ENCODE assay signal across 11 mouse cellular contexts in the genomic region with DNA sequence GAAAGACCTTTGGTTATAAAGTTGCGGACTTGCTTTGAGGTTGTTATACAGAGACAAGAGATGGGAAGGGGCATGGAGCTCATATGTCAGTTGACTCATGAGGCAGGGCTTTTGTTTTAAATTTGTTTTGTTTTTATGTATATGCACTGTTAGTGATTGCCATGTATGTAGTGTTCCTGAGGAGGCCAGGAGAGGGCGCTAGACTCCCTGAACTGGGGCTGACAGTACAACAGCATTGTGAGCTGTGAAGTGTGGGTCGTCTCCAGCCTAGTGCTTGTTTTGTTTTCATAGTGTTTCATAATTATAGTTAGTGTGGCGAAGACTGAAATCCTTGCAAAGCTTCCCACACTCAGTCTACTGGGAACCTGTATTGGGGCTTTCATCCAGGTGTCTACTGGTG. TPM values are rescaled to one million over a fixed set of nuclear protein-coding genes. Genes with fewer than 3 reads are reported as not detected.
DNase-seq lines count a peak whose midpoint lies in the region; ATAC-seq and TF ChIP-seq lines count a peak whose summit lies in the region.
"Had no signal": no experiment of that assay in that cellular context is flagged by ENCODE, and none has a peak within 500 bp of the region (broad histone marks: within the 10 kb centered on the region; RNA-seq: fewer than 3 reads in every experiment).

No protein-coding gene starts in this region.

- no peaks in the 10 kb centered on the region for H3K9me3 ChIP-seq in kidney, postnatal 0 days (replicated peaks; ENCODE audit: low read length)
- H3K9me3 ChIP-seq: embryonic facial prominence, embryonic 13.5 days; heart, embryonic 12.5 days; limb, embryonic 13.5 days had no signal

- H3K27me3 ChIP-seq in kidney, postnatal 0 days (ENCODE audit: insufficient read depth, low read length), result no peaks in the 10 kb centered on the region
- H3K27me3 ChIP-seq: embryonic facial prominence, embryonic 13.5 days; heart, embryonic 12.5 days; limb, embryonic 13.5 days had no signal

- no peaks in the 10 kb centered on the region for H3K4me1 ChIP-seq in kidney, postnatal 0 days (replicated peaks; ENCODE audit: insufficient read depth, low read length)
- H3K4me1 ChIP-seq in bone marrow macrophage, adult 2 months (ENCODE audit: control insufficient read depth, insufficient read depth, low read length), result peaks cover 2% of the 10 kb centered on the region; the same call in 1 of the 2 replicates
- H3K4me1 ChIP-seq: heart, embryonic 12.5 days had no signal

- H3K27ac ChIP-seq in kidney, postnatal 0 days, result no peak overlapping the region
- no peak overlapping the region for H3K27ac ChIP-seq in bone marrow macrophage, adult 2 months (ENCODE audit: insufficient read depth, low read depth, low read length)
- H3K27ac ChIP-seq: embryonic facial prominence, embryonic 13.5 days; limb, embryonic 13.5 days had no signal

- no peak overlapping the region for H3K9ac ChIP-seq in kidney, postnatal 0 days (ENCODE audit: low read depth, low read length)
- H3K9ac ChIP-seq: embryonic facial prominence, embryonic 13.5 days; heart, embryonic 12.5 days; limb, embryonic 13.5 days had no signal

- TF ChIP-seq POLR2A in bone marrow macrophage, adult 2 months (IDR thresholded peaks at IDR 0.05; ENCODE audit: borderline replicate concordance, low read depth, low read length), result no peak

- WGBS in kidney, postnatal 0 days, result 77% methylated on average over 4 of the region's 4 CpGs

- H3K4me2 ChIP-seq in kidney, postnatal 0 days (ENCODE audit: low read length), result no peak overlapping the region
- H3K4me2 ChIP-seq: embryonic facial prominence, embryonic 13.5 days; heart, embryonic 12.5 days; limb, embryonic 13.5 days had no signal

- no peak overlapping the region for H3K4me3 ChIP-seq in kidney, postnatal 0 days (replicated peaks; ENCODE audit: low read depth, low read length)
- no peak overlapping the region for H3K4me3 ChIP-seq in bone marrow macrophage, adult 2 months (ENCODE audit: insufficient read depth, low read length)
- H3K4me3 ChIP-seq: embryonic facial prominence, embryonic 13.5 days; heart, embryonic 12.5 days; limb, embryonic 13.5 days had no signal

- H3K36me3 ChIP-seq in kidney, postnatal 0 days (ENCODE audit: insufficient read depth, low read length), result peaks cover 44% of the 10 kb centered on the region

- ATAC-seq in kidney, postnatal 0 days (replicated peaks; ENCODE audit: low FRiP score, low read depth), result no peak

- TF ChIP-seq CTCF in kidney, postnatal 0 days (IDR thresholded peaks at IDR 0.05; ENCODE audit: low read depth), result peak; percentile 40
- TF ChIP-seq CTCF in bone marrow macrophage, adult 2 months (IDR thresholded peaks at IDR 0.05; ENCODE audit: low read depth, low read length), result peak; percentile 45

- no peak for DNase-seq in kidney, postnatal 0 days (ENCODE audit: low spot score)
- DNase-seq in kidney, postnatal 25 days, result no peak
- DNase-seq in 3T3-L1 (ENCODE audit: low read depth, low spot score), result peak; percentile 20
- DNase-seq in A20 (ENCODE audit: low read depth, low spot score), result peak; percentile 31
- DNase-seq in frontal cortex, postnatal 36 days (ENCODE audit: low spot score in 2 of 2), result no peak
- DNase-seq in urinary bladder, postnatal 36 days (ENCODE audit: low spot score in 2 of 2), result no peak
- DNase-seq: cerebellum, adult 18-20 months had no signal

RNA-seq across cellular contexts. Expression of a gene that starts 3.8 kb away (rescaled TPM):
- 12.1 and 13.3 TPM in 2 replicates for polyA plus RNA-seq in kidney, postnatal 0 days (2015; fragmentation: Nextera tagmentation; extraction: Ambion mirVana)
- 17.8 and 20.2 TPM in 2 replicates for polyA plus RNA-seq in bone marrow macrophage, adult 2 months (2012; ENCODE audit: insufficient read depth, insufficient read length, missing spikeins)

RNA-seq across cellular contexts. Expression of a gene that starts 31.0 kb away (rescaled TPM):
- 4.0 and 4.8 TPM in 2 replicates for polyA plus RNA-seq in kidney, postnatal 0 days (2015; fragmentation: Nextera tagmentation; extraction: Ambion mirVana)
- not detected in 2 replicates for polyA plus RNA-seq in bone marrow macrophage, adult 2 months (2012; ENCODE audit: insufficient read depth, insufficient read length, missing spikeins)

RNA-seq across cellular contexts. Expression of a gene that starts 53.7 kb away (rescaled TPM):
- polyA plus RNA-seq in kidney, postnatal 0 days (2015; fragmentation: Nextera tagmentation; extraction: Ambion mirVana), result 1.6 and 2.0 TPM in 2 replicates
- polyA plus RNA-seq in bone marrow macrophage, adult 2 months (2012; ENCODE audit: insufficient read depth, insufficient read length, missing spikeins), result not detected in 2 replicates

Comparison
In these comparisons a context has a peak if more than half of its experiments do, and no peak if none do; other contexts are left out.
1. DNase-seq: peak in 3T3-L1 (single experiment) and A20 (single experiment); none in kidney, postnatal 0 days (single experiment), kidney, postnatal 25 days (0 of 2), frontal cortex, postnatal 36 days (0 of 2) and urinary bladder, postnatal 36 days (0 of 2).